Mouse (Mus musculus) limb, embryonic 15.5 days (tissue): ENCODE results near the gene Nfatc3. TPM values are rescaled to one million over a fixed set of nuclear protein-coding genes. Genes with fewer than 3 reads are reported as not detected.

Source experiments
- ATAC-seq: fragments of 200-750 bp; cut with Nextera tagmentation; 2 replicates; pipeline ENCODE4 v1.8.0; 2017; ENCODE audit warnings: low read depth, moderate TSS enrichment; ENCODE audit not compliant: insufficient number of reproducible peaks, low FRiP score, low TSS enrichment
- H3K27ac ChIP-seq: fragments of 300-500 bp; sonication (generic); 2 replicates; pipeline ENCODE4 v1.5.1; 2015; ENCODE audit warnings: moderate library complexity, mild to moderate bottlenecking, inconsistent platforms
- H3K27me3 ChIP-seq: fragments of 300-500 bp; sonication (generic); 2 replicates; pipeline ENCODE4 v1.6.1; 2015; ENCODE audit warnings: inconsistent platforms
- H3K36me3 ChIP-seq: fragments of 300-500 bp; sonication (generic); 2 replicates; pipeline ENCODE4 v1.6.1; 2015; ENCODE audit warnings: inconsistent platforms
- H3K4me1 ChIP-seq: fragments of 300-500 bp; sonication (generic); 2 replicates; pipeline ENCODE4 v1.6.1; 2015; ENCODE audit warnings: inconsistent platforms
- H3K4me2 ChIP-seq: fragments of 300-500 bp; sonication (generic); 2 replicates; pipeline ENCODE4 v1.6.1; 2015; ENCODE audit warnings: mild to moderate bottlenecking, inconsistent platforms
- H3K4me3 ChIP-seq: fragments of 300-500 bp; sonication (generic); 2 replicates; pipeline ENCODE4 v1.5.1; 2015; ENCODE audit warnings: mild to moderate bottlenecking, inconsistent platforms
- H3K9ac ChIP-seq: fragments of 300-500 bp; sonication (generic); 2 replicates; pipeline ENCODE4 v1.6.1; 2015; ENCODE audit warnings: inconsistent platforms
- H3K9me3 ChIP-seq: fragments of 300-500 bp; sonication (generic); 2 replicates; pipeline ENCODE4 v1.6.1; 2016; ENCODE audit warnings: inconsistent platforms
- WGBS: fragments of 180-500 bp; shearing (Covaris S2); methylation state at CpG from one replicate; pipeline ENCODE4 v1.1.7; 2015; 5-methylcytosine and 5-hydroxymethylcytosine counted together
- polyA plus RNA-seq: library from polyadenylated mRNA; unstranded; fragments of >200 nt; fragmentation: Nextera tagmentation; extraction: Ambion mirVana; gene quantifications from 2 replicates; pipeline ENCODE4 v1.2.1, GENCODE M21; 2015

The Nfatc3 gene
- polyA plus RNA-seq, 1 experiment from 2014 or later, result 6.9 TPM

DNA sequence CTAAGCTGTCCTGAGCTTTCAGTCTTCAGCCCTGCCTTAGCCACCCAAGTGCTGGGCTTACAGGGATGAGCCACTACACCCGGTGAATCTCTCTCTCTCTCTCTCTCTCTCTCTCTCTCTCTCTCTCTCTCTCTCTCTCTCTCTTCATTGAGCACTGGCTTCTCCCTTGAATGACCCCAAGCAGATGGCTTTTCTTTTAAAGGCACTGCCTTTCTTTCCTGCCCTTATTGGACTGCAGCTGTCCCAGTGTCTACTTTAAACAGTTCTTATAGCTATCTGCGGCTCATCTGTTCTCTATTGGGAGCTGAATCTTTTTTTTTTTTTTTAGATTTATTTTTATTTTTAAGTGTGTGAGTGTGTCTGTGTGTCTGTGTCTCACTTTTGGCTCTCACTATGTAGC is 15.6 kb upstream of the Nfatc3 start:
- peaks cover 29% of the 10 kb centered on the region for H3K36me3 ChIP-seq
- no peak overlapping the region for H3K9ac ChIP-seq
- H3K4me1 ChIP-seq, result no peaks in the 10 kb centered on the region
- no peak overlapping the region for H3K27ac ChIP-seq
- H3K9me3 ChIP-seq, result no peaks in the 10 kb centered on the region
- no peak for ATAC-seq
- H3K27me3 ChIP-seq, result no peaks in the 10 kb centered on the region
- WGBS, result 89% methylated on average over 2 of the region's 2 CpGs
- no peak overlapping the region for H3K4me2 ChIP-seq
- H3K4me3 ChIP-seq, result no peak overlapping the region

DNA sequence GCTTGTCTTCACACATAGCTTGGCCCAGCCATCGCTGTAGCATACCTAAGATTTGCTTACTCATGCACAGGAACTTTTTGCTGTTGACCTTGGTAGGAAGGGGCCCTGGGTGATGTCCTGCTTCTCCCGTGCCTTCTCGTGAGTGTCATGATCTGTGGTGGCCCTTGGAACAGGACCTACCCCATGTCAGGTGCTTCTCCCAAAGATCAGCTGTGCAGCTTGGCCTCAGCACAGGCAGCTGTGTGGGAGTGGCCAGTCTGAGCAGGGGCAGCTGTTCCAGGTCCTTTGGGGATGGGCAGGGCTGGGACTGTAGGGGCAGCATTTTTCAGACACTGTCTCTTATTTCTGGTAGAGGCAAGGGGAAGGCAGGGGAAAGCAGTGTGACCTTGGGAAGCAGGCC is 14.5 kb upstream of the Nfatc3 start:
- Histone ChIP-seq H3K9ac (no peak overlapping the region), H3K4me3 (no peak overlapping the region), H3K4me2 (no peak overlapping the region), H3K27me3 (no peaks in the 10 kb centered on the region), H3K36me3 (peaks cover 29% of the 10 kb centered on the region), H3K4me1 (no peaks in the 10 kb centered on the region), H3K27ac (no peak overlapping the region), H3K9me3 (no peaks in the 10 kb centered on the region)
- WGBS, result 76% methylated on average over 3 of the region's 3 CpGs
- ATAC-seq, result peak; percentile 83; the same call in 1 of the 2 replicates

DNA sequence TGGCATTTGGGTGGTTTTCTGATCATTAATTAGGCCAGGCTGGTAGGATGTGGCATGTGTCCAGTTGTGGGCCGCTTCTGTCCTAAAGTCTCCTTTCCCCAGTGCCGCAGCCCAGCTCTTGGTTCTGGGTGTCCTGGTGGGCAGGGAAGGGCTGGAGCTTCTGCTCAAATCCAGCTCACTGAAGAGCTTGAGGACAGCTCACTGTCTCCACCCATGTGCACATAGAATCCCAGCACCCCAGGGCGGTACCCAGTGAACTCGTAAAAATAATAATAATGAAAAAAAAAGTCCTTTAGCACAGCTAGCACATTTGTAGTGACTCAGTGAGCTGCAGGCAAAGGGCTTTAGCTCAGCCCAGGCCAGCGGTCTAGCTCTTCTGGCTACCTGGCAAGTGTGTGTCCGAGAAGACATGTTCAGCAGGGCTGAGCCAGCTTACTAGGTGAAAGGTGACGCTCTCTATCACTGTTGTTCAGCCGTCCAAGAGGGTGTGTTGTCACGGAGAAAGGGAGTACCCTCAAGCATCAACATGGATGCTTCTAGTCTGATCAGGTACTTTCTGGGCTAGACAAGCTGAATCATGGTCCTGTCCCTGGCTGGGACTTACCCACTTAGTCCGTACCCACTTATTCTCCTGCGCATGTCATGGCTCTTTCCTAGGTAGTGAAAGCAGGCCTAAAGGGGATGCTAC is 11.6 kb upstream of the Nfatc3 start:
- peaks cover 40% of the 10 kb centered on the region for H3K36me3 ChIP-seq
- no peaks in the 10 kb centered on the region for H3K4me1 ChIP-seq
- H3K27me3 ChIP-seq, result no peaks in the 10 kb centered on the region
- 77% methylated on average over 11 of the region's 11 CpGs for WGBS
- H3K9me3 ChIP-seq, result no peaks in the 10 kb centered on the region
- no peak for ATAC-seq
- H3K4me2 ChIP-seq, result no peak overlapping the region
- no peak overlapping the region for H3K9ac ChIP-seq
- H3K4me3 ChIP-seq, result no peak overlapping the region
- no peak overlapping the region for H3K27ac ChIP-seq

DNA sequence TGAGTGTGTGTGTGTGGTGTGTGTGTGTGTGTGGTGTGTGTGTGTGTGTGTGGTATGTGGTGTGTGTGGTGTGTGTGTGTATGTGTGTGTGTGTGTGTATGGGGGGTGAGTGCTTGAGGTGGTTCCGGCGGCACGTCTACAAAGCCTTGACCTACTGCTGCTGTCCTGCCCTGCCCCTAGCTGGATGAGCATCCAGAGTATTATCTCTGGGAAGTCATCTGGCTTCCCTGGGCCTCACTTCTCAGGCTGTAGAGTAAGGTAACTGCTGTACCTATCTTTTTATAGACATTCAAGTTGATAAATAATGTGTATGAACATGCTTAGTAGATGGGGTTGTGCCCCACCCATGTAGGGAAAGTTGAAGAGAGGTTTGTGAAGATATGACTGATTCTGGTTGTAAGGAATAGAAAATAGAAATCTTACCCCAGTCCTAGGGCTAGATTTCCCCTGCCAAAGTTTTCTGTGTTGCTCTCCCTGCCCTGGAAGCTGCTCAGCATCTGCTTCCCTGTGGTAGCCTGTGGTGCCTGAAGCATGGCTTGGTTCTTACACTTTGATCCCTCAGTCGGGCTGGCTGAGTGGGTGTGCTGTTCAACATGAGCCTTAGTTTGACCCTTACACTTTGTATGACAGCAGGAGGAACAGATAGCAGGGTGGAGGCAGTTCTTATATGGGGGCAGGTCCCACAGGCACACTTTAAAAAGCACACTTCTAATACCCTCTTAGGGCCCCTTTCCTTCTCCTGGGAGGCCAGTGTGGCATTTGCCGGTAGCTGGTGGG is 10.6 kb upstream of the Nfatc3 start:
- no peak overlapping the region for H3K4me2 ChIP-seq
- H3K4me3 ChIP-seq, result no peak overlapping the region
- no peak overlapping the region for H3K27ac ChIP-seq
- H3K27me3 ChIP-seq, result no peaks in the 10 kb centered on the region
- WGBS, result 83% methylated on average over 5 of the region's 5 CpGs
- no peak overlapping the region for H3K9ac ChIP-seq
- H3K9me3 ChIP-seq, result no peaks in the 10 kb centered on the region
- H3K36me3 ChIP-seq, result peaks cover 49% of the 10 kb centered on the region
- no peak for ATAC-seq
- no peaks in the 10 kb centered on the region for H3K4me1 ChIP-seq

DNA sequence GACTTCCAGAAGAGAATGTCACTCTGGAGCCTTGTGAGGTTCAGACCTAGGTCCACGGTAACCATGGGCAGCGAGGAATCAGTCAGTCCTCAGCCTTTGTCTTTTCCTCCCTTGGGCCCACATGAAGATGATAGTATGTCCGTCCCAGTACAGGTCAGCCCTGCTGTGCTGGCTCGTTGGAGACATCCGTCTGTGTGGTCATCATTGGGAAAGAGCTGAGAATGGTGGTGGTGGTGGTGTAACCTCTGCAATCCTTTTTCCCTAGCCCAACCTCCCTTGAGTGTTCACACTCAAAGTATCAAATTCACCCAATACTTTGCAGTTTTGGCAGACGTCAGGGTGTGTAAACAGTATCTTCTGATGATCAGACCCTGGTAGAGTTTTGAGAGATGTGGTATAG is 8.8 kb upstream of the Nfatc3 start:
- no peak for ATAC-seq
- no peak overlapping the region for H3K27ac ChIP-seq
- H3K4me2 ChIP-seq, result no peak overlapping the region
- no peaks in the 10 kb centered on the region for H3K4me1 ChIP-seq
- H3K36me3 ChIP-seq, result peaks cover 54% of the 10 kb centered on the region
- no peak overlapping the region for H3K4me3 ChIP-seq
- WGBS, result 89% methylated on average over 6 of the region's 6 CpGs
- H3K9me3 ChIP-seq, result no peaks in the 10 kb centered on the region
- H3K27me3 ChIP-seq, result no peaks in the 10 kb centered on the region
- H3K9ac ChIP-seq, result no peak overlapping the region

DNA sequence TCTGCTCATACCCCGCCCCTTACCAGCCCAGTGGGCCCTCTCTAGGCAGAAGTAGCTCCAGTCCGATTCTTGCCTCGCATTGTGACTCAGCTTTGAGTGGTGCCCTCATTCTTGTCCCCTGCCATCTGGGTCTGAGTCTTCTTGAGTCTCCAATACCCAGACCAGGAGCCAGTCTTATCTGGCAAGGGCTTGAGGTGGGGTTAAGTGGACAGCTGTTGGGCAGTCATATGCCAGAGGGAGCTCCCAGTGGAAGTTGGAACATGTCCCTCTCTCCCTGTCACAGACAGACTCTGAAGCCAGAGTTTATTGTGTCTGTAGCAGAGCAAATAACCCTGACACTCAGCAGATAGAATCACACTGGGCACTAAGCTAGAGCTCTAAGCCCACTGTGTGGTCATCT is 7.6 kb upstream of the Nfatc3 start:
- WGBS, result 89% methylated on average over 3 of the region's 3 CpGs
- Histone ChIP-seq H3K27me3 (no peaks in the 10 kb centered on the region), H3K4me3 (no peak overlapping the region), H3K36me3 (peaks cover 47% of the 10 kb centered on the region), H3K9me3 (no peaks in the 10 kb centered on the region), H3K9ac (no peak overlapping the region), H3K4me1 (no peaks in the 10 kb centered on the region), H3K4me2 (no peak overlapping the region), H3K27ac (no peak overlapping the region)
- no peak for ATAC-seq

DNA sequence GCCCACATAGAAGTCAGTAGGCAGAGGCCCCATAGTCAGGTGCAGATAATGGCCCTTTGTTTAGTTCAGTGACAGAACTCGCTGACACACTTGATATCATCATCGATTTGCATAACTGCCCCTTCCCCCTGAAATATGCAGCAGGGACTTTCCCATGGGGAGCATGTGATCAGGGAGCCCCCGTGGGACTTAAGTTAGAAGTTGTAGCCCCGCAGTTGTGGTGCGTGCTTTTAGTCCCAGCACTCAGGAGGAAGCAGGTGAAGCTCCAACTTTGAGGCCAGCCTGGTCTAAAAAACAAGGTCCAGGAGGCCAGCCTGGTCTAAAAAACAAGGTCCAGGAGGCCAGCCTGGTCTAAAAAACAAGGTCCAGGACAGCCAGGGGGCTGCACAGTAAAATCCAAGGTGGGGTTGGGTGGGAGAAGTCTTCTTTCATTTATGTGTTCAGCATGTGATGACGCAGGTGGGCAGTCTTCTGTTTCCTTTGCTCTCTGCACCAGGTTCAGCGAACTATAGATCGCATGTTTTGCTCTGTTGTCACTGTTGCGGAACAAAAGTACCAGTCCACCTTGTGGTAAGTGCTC is 6.0 kb upstream of the Nfatc3 start:
- peaks cover 43% of the 10 kb centered on the region for H3K36me3 ChIP-seq
- H3K27ac ChIP-seq, result no peak overlapping the region
- 93% methylated on average over 9 of the region's 9 CpGs for WGBS
- H3K4me3 ChIP-seq, result no peak overlapping the region
- no peak overlapping the region for H3K4me2 ChIP-seq
- no peaks in the 10 kb centered on the region for H3K4me1 ChIP-seq
- no peak for ATAC-seq
- no peak overlapping the region for H3K9ac ChIP-seq
- H3K27me3 ChIP-seq, result no peaks in the 10 kb centered on the region
- no peaks in the 10 kb centered on the region for H3K9me3 ChIP-seq

DNA sequence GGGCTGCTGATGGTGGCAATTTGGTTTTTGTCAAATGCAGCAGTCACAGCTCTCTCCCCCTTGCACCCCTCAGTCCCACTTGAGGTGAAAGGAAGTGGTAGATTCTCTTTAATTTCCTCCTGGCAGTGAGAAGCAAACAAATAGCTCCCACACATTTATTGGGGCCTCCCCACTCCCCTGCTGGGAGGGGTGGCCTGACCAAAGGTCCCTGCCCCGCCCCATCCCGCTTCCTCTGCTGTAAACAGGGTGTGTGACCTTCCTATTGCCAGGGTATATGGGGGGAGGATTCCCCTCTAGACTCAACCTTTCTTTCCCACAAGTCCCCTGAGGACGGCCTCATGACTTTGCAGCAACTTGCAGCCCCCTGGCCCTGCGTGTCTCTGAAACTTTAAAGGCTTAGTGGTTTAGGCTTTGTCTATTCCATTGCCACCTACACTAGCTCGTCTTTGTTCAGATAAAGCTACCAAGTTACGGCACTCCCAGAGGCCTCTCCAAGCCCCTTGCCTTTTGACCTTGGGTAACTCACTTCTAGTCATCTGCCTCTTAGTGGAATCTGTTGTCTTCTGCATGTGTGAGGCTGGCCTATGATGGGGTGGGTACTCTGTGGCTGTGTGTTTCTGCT is 4.3 kb upstream of the Nfatc3 start:
- ATAC-seq, result no peak
- Histone ChIP-seq H3K4me3 (no peak overlapping the region), H3K4me1 (peaks cover 11% of the 10 kb centered on the region), H3K9ac (no peak overlapping the region), H3K9me3 (no peaks in the 10 kb centered on the region), H3K4me2 (no peak overlapping the region), H3K27ac (no peak overlapping the region), H3K36me3 (peaks cover 43% of the 10 kb centered on the region), H3K27me3 (no peaks in the 10 kb centered on the region)
- WGBS, result 58% methylated on average over 6 of the region's 6 CpGs

DNA sequence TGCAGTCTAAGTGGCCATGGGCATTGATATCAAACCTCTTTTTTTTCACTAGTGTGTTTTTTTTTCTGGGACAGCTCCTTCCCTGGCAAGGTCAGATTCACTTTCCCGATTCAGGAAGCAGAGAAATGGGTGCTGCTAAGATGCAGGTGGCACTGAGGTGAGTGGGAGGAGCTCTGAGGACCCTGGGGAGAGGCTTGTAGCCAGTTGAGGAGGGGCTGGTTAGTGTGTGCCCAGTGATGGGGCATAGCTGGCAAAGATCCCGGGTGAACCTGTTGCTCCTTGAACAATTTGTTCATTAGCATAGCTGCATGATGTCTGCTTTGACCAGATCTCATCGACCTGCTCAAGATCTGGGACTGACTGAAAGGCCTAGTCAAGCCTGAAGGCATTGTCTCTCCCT is 3.6 kb upstream of the Nfatc3 start:
- 63% methylated on average over 3 of the region's 3 CpGs for WGBS

DNA sequence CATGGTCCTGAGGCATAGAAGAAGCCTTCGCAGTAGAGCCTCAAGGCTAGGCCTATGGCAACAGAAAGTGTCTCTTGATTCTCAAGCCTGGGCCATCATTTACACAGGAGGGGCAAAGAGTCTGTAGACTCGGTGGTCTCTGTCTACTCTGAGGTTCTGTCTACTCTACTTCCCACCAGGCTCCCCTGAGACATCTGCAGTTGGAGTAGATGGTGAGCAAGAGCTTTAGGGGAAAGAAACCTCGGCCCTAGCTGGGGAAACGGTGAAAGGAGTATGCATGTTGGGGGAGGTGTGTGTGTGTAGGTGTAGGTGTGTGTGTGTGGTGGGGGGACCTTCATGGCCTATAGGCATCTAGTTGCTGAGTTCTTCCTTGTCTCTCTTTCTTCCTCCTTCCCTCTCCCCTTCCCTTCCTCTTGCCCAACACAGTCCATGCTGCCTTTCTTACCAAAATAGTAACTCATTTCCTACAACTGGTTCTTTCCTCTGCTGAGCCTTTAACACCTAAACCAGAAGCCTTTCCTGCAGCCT is 2.1 kb upstream of the Nfatc3 start:
- no peaks in the 10 kb centered on the region for H3K9me3 ChIP-seq
- H3K4me2 ChIP-seq, result no peak overlapping the region
- 85% methylated on average over 4 of the region's 4 CpGs for whole genome bisulfite sequencing
- H3K36me3 ChIP-seq, result peaks cover 29% of the 10 kb centered on the region
- no peaks in the 10 kb centered on the region for H3K27me3 ChIP-seq
- peaks cover 13% of the 10 kb centered on the region for H3K4me1 ChIP-seq
- H3K9ac ChIP-seq, result no peak overlapping the region
- no peak overlapping the region for H3K27ac ChIP-seq
- ATAC-seq, result no peak
- H3K4me3 ChIP-seq, result no peak overlapping the region

More for the DNA sequence above, 3.6 kb upstream of the Nfatc3 start:
- Histone ChIP-seq H3K9me3 (no peaks in the 10 kb centered on the region), H3K9ac (no peak overlapping the region), H3K27ac (no peak overlapping the region), H3K4me1 (peaks cover 11% of the 10 kb centered on the region), H3K27me3 (no peaks in the 10 kb centered on the region), H3K4me2 (no peak overlapping the region), H3K36me3 (peaks cover 43% of the 10 kb centered on the region), H3K4me3 (no peak overlapping the region)
- no peak for ATAC-seq

DNA sequence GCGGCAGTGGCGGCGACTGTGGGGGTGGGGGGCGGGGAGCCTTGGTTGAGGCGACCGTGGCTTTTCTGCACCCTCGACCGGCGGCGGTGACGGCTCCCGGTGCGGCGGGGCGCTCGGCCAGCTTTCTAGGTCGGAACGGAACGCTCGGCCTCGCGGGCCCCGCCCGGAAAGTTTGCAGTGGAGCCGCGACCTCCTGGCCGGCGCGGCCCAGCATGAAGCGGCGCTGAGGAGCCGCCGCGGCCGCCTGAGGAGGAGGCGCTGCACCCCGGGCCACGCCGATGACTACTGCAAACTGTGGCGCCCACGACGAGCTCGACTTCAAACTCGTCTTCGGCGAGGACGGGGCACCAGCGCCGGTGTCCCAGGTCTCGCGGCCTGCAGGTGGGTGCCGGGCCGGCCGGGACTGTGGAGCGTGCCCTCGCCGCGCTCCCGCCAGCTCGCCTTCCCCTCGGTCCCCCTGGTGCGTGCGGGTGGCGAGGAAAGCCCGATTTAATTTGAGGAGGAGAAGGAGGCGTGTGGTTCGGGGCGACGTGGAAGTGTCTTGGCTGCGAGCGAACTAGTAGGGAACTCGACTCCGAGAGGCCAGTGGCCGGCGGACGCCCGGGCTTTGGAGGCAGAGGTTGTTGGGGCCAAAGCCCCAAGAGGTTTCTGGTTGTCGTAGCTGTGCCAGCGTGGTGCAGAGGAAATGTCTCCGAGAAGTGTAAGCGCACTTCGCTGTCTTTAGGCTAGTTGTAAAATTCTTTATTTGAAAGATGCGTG is 1.2 kb downstream of the Nfatc3 start:
- Histone ChIP-seq H3K9me3 (no peaks in the 10 kb centered on the region), H3K27me3 (no peaks in the 10 kb centered on the region), H3K9ac (peak overlapping the region; percentile 90), H3K4me3 (peak overlapping the region; percentile 92), H3K4me2 (peak overlapping the region; percentile 47), H3K27ac (peak overlapping the region; percentile 96), H3K4me1 (peaks cover 21% of the 10 kb centered on the region), H3K36me3 (no peaks in the 10 kb centered on the region)
- under 1% methylated on average over 77 of the region's 83 CpGs for WGBS
- ATAC-seq, result peak; percentile 75
